Mouse (Mus musculus) hindbrain, embryonic 11.5 days (tissue): Measurements from ENCODE around the gene Rbl2. TPM values are rescaled to one million over a fixed set of nuclear protein-coding genes. Genes with fewer than 3 reads are reported as not detected.

ENCODE experiments used
- ATAC-seq: fragments of 200-750 bp; cut with Nextera tagmentation; 2 replicates; pipeline ENCODE4 v1.8.0; 2017; ENCODE audit warnings: mild to moderate bottlenecking, moderate TSS enrichment, moderate library complexity; ENCODE audit not compliant: low FRiP score
- DNase-seq: peaks from one replicate; pipeline ENCODE4 v3.0.0-alpha.2; 2015; ENCODE audit warnings: low spot score
- H3K27ac ChIP-seq: fragments of 300-500 bp; sonication (generic); 2 replicates; pipeline ENCODE4 v1.5.1; 2014; ENCODE audit warnings: mild to moderate bottlenecking, low read depth, low read length
- H3K27me3 ChIP-seq: fragments of 300-500 bp; sonication (generic); 2 replicates; pipeline ENCODE4 v1.6.1; 2014; ENCODE audit warnings: mild to moderate bottlenecking, low read length, moderate library complexity, mixed read lengths; ENCODE audit not compliant: control insufficient read depth, insufficient read depth
- H3K36me3 ChIP-seq: fragments of 300-500 bp; sonication (generic); 2 replicates; pipeline ENCODE4 v1.6.1; 2014; ENCODE audit warnings: mild to moderate bottlenecking, low read length, moderate library complexity, mixed read lengths; ENCODE audit not compliant: control insufficient read depth, insufficient read depth
- H3K4me1 ChIP-seq: fragments of 300-500 bp; sonication (generic); replicated peaks from 2 replicates; pipeline ENCODE4 v1.6.1; 2014; ENCODE audit warnings: low read length, mixed read lengths; ENCODE audit not compliant: control insufficient read depth, insufficient read depth
- H3K4me2 ChIP-seq: fragments of 300-500 bp; sonication (generic); replicated peaks from 2 replicates; pipeline ENCODE4 v1.6.1; 2014; ENCODE audit warnings: mild to moderate bottlenecking, low read depth, low read length
- H3K4me3 ChIP-seq: fragments of 300-500 bp; sonication (generic); 2 replicates; pipeline ENCODE4 v1.5.1; 2014; ENCODE audit warnings: low read depth, low read length
- H3K9ac ChIP-seq: fragments of 300-500 bp; sonication (generic); 2 replicates; pipeline ENCODE4 v1.6.1; 2014; ENCODE audit warnings: low read depth, low read length
- H3K9me3 ChIP-seq: fragments of 300-500 bp; sonication (generic); 2 replicates; pipeline ENCODE4 v1.6.1; 2016; ENCODE audit warnings: low read length; ENCODE audit not compliant: control insufficient read depth
- WGBS: fragments of 180-500 bp; shearing (Covaris S2); extraction: QIAGEN DNeasy Blood & Tissue Kit; methylation state at CpG from one replicate; pipeline ENCODE4 v1.1.7; 2014; 5-methylcytosine and 5-hydroxymethylcytosine counted together
- polyA plus RNA-seq: library from polyadenylated mRNA; unstranded; fragments of >200 nt; fragmentation: Nextera tagmentation; extraction: Ambion mirVana; gene quantifications from 2 replicates; pipeline ENCODE4 v1.2.1, GENCODE M21; 2014

Rbl2 gene
- polyA plus RNA-seq, 1 experiment from 2014 or later: 15.9 TPM

- peaks cover 2% of the 10 kb centered on the region; the same call in 1 of the 2 replicates for H3K4me1 ChIP-seq
- H3K9ac ChIP-seq: no peak overlapping the region
- no peak overlapping the region for H3K4me3 ChIP-seq
- ATAC-seq (no peak), DNase-seq (no peak)
- no peak overlapping the region for H3K27ac ChIP-seq
- H3K36me3 ChIP-seq: no peaks in the 10 kb centered on the region
- no peaks in the 10 kb centered on the region for H3K9me3 ChIP-seq
- 69% methylated on average over 14 of the region's 14 CpGs for WGBS
- H3K27me3 ChIP-seq: no peaks in the 10 kb centered on the region
- no peak overlapping the region for H3K4me2 ChIP-seq
Observed at GRCm38 (mm10) chr8:91135308-91136181, 65.7 kb downstream of the Rbl2 start.

- no peak overlapping the region for H3K27ac ChIP-seq
- H3K4me2 ChIP-seq: no peak overlapping the region
- no peak for DNase-seq
- no peak overlapping the region for H3K4me3 ChIP-seq
- no peaks in the 10 kb centered on the region for H3K4me1 ChIP-seq
- H3K9ac ChIP-seq: no peak overlapping the region
- H3K36me3 ChIP-seq: no peaks in the 10 kb centered on the region
- H3K9me3 ChIP-seq: no peaks in the 10 kb centered on the region
- WGBS: 89% methylated on average over 4 of the region's 4 CpGs
- H3K27me3 ChIP-seq: no peaks in the 10 kb centered on the region
- ATAC-seq: no peak
Observed at GRCm38 (mm10) chr8:91140828-91141227, 71.0 kb downstream of the Rbl2 start.

GRCm38 (mm10) chr8:91147715-91148114, 77.9 kb downstream of the Rbl2 start:
- WGBS: 12% methylated on average over 6 of the region's 6 CpGs
- H3K27ac ChIP-seq: no peak overlapping the region
- H3K27me3 ChIP-seq: no peaks in the 10 kb centered on the region
- H3K9ac ChIP-seq: no peak overlapping the region
- ATAC-seq (no peak), DNase-seq (peak; percentile 73)
- H3K4me1 ChIP-seq: no peaks in the 10 kb centered on the region
- no peaks in the 10 kb centered on the region for H3K9me3 ChIP-seq
- H3K4me2 ChIP-seq: no peak overlapping the region
- H3K4me3 ChIP-seq: no peak overlapping the region
- H3K36me3 ChIP-seq: no peaks in the 10 kb centered on the region

GRCm38 (mm10) chr8:91148643-91149178, 78.9 kb downstream of the Rbl2 start:
- Histone ChIP-seq H3K36me3 (no peaks in the 10 kb centered on the region), H3K4me1 (no peaks in the 10 kb centered on the region), H3K4me2 (no peak overlapping the region), H3K27ac (no peak overlapping the region), H3K9me3 (no peaks in the 10 kb centered on the region), H3K9ac (no peak overlapping the region), H3K27me3 (no peaks in the 10 kb centered on the region), H3K4me3 (no peak overlapping the region)
- WGBS: 85% methylated on average over 15 of the region's 15 CpGs
- DNase-seq (no peak), ATAC-seq (no peak)

- ATAC-seq (no peak), DNase-seq (no peak)
- Histone ChIP-seq H3K9me3 (no peaks in the 10 kb centered on the region), H3K4me3 (no peak overlapping the region), H3K4me1 (no peaks in the 10 kb centered on the region), H3K9ac (no peak overlapping the region), H3K27me3 (no peaks in the 10 kb centered on the region), H3K27ac (no peak overlapping the region), H3K4me2 (no peak overlapping the region), H3K36me3 (no peaks in the 10 kb centered on the region)
- 67% methylated on average over 3 of the region's 3 CpGs for WGBS
Observed at GRCm38 (mm10) chr8:91149298-91149697, 79.4 kb downstream of the Rbl2 start.

GRCm38 (mm10) chr8:91151531-91151930, 81.7 kb downstream of the Rbl2 start:
- ATAC-seq: no peak
- Histone ChIP-seq H3K27ac (no peak overlapping the region), H3K27me3 (no peaks in the 10 kb centered on the region), H3K4me1 (no peaks in the 10 kb centered on the region), H3K9me3 (no peaks in the 10 kb centered on the region), H3K36me3 (no peaks in the 10 kb centered on the region), H3K9ac (no peak overlapping the region), H3K4me2 (no peak overlapping the region), H3K4me3 (no peak overlapping the region)
- WGBS: 89% methylated on average over 7 of the region's 7 CpGs
- DNase-seq: no peak

- Histone ChIP-seq H3K27ac (no peak overlapping the region), H3K4me1 (no peaks in the 10 kb centered on the region), H3K4me3 (no peak overlapping the region), H3K9ac (no peak overlapping the region), H3K36me3 (no peaks in the 10 kb centered on the region), H3K9me3 (no peaks in the 10 kb centered on the region), H3K27me3 (no peaks in the 10 kb centered on the region), H3K4me2 (no peak overlapping the region)
- ATAC-seq: no peak
- no peak for DNase-seq
- 75% methylated on average over 3 of the region's 3 CpGs for WGBS
Observed at GRCm38 (mm10) chr8:91153831-91154230, 84.0 kb downstream of the Rbl2 start.

- ATAC-seq (no peak), DNase-seq (no peak)
- Histone ChIP-seq H3K4me3 (no peak overlapping the region), H3K9me3 (no peaks in the 10 kb centered on the region), H3K4me2 (no peak overlapping the region), H3K4me1 (no peaks in the 10 kb centered on the region; the same call in 1 of the 2 replicates), H3K27ac (no peak overlapping the region), H3K9ac (no peak overlapping the region), H3K36me3 (no peaks in the 10 kb centered on the region), H3K27me3 (no peaks in the 10 kb centered on the region)
- WGBS: 47% methylated on average over 6 of the region's 6 CpGs
Observed at GRCm38 (mm10) chr8:91154564-91154963, 84.7 kb downstream of the Rbl2 start.

- WGBS: 96% methylated on average over 10 of the region's 10 CpGs
- H3K9ac ChIP-seq: no peak overlapping the region
- ATAC-seq (no peak), DNase-seq (no peak)
- no peak overlapping the region for H3K4me2 ChIP-seq
- no peaks in the 10 kb centered on the region for H3K27me3 ChIP-seq
- H3K9me3 ChIP-seq: no peaks in the 10 kb centered on the region
- no peak overlapping the region for H3K27ac ChIP-seq
- no peaks in the 10 kb centered on the region for H3K36me3 ChIP-seq
- no peaks in the 10 kb centered on the region; the same call in 1 of the 2 replicates for H3K4me1 ChIP-seq
- no peak overlapping the region for H3K4me3 ChIP-seq
Observed at GRCm38 (mm10) chr8:91158617-91159016, 88.8 kb downstream of the Rbl2 start.
